Mouse (Mus musculus) midbrain, embryonic 15.5 days (tissue): ENCODE measurements around the gene Tamm41. TPM values are rescaled to one million over a fixed set of nuclear protein-coding genes. Genes with fewer than 3 reads are reported as not detected.

Experiments used
- ATAC-seq: fragments of 200-750 bp; cut with Nextera tagmentation; replicated peaks from 2 replicates; pipeline ENCODE4 v1.8.0; 2017; ENCODE audit warnings: moderate TSS enrichment
- H3K27ac ChIP-seq: fragments of 300-500 bp; sonication (generic); 2 replicates; pipeline ENCODE4 v1.5.1; 2015; ENCODE audit warnings: mild to moderate bottlenecking, inconsistent platforms
- H3K27me3 ChIP-seq: fragments of 300-500 bp; sonication (generic); replicated peaks from 2 replicates; pipeline ENCODE4 v1.6.1; 2015; ENCODE audit warnings: inconsistent platforms
- H3K36me3 ChIP-seq: fragments of 300-500 bp; sonication (generic); replicated peaks from 2 replicates; pipeline ENCODE4 v1.6.1; 2015; ENCODE audit warnings: inconsistent platforms
- H3K4me1 ChIP-seq: fragments of 300-500 bp; sonication (generic); 2 replicates; pipeline ENCODE4 v1.6.1; 2015; ENCODE audit warnings: inconsistent platforms
- H3K4me2 ChIP-seq: fragments of 300-500 bp; sonication (generic); 2 replicates; pipeline ENCODE4 v1.6.1; 2015; ENCODE audit warnings: inconsistent platforms, mild to moderate bottlenecking, moderate library complexity
- H3K4me3 ChIP-seq: fragments of 300-500 bp; sonication (generic); 2 replicates; pipeline ENCODE4 v1.5.1; 2015; ENCODE audit warnings: mild to moderate bottlenecking, inconsistent platforms
- H3K9ac ChIP-seq: fragments of 300-500 bp; sonication (generic); 2 replicates; pipeline ENCODE4 v1.6.1; 2015; ENCODE audit warnings: mild to moderate bottlenecking, inconsistent platforms
- H3K9me3 ChIP-seq: fragments of 300-500 bp; sonication (generic); 2 replicates; pipeline ENCODE4 v1.6.1; 2016; ENCODE audit warnings: inconsistent platforms
- WGBS: fragments of 180-500 bp; shearing (Covaris S2); methylation state at CpG from one replicate; pipeline ENCODE4 v1.1.7; 2015; ENCODE audit warnings: mixed read lengths; 5-methylcytosine and 5-hydroxymethylcytosine counted together
- polyA plus RNA-seq: library from polyadenylated mRNA; unstranded; fragments of >200 nt; fragmentation: Nextera tagmentation; extraction: Ambion mirVana; gene quantifications from 2 replicates; pipeline ENCODE4 v1.2.1, GENCODE M21; 2015

Tamm41 gene
- polyA plus RNA-seq, 1 experiment from 2014 or later, result 51.0 TPM

GRCm38 (mm10) chr6:115010815-115011214, 26.9 kb downstream of the Tamm41 start:
- H3K4me1 ChIP-seq, result peaks cover 9% of the 10 kb centered on the region
- H3K27me3 ChIP-seq, result no peaks in the 10 kb centered on the region
- H3K4me3 ChIP-seq, result no peak overlapping the region
- peaks cover 6% of the 10 kb centered on the region; the same call in 1 of the 2 replicates for H3K36me3 ChIP-seq
- no peak overlapping the region for H3K9ac ChIP-seq
- no peak overlapping the region for H3K27ac ChIP-seq
- no peak overlapping the region for H3K4me2 ChIP-seq
- WGBS, result 84% methylated on average over 9 of the region's 9 CpGs
- H3K9me3 ChIP-seq, result no peaks in the 10 kb centered on the region
- ATAC-seq, result no peak

GRCm38 (mm10) chr6:115010304-115010703, 27.4 kb downstream of the Tamm41 start:
- WGBS, result 85% methylated on average over 9 of the region's 9 CpGs
- H3K4me3 ChIP-seq, result no peak overlapping the region

GRCm38 (mm10) chr6:115007728-115008127, 29.9 kb downstream of the Tamm41 start:
- Histone ChIP-seq H3K9me3 (no peaks in the 10 kb centered on the region), H3K4me2 (no peak overlapping the region), H3K27ac (no peak overlapping the region), H3K27me3 (no peaks in the 10 kb centered on the region), H3K36me3 (peaks cover 2% of the 10 kb centered on the region; the same call in 1 of the 2 replicates), H3K4me1 (peaks cover 9% of the 10 kb centered on the region), H3K4me3 (no peak overlapping the region), H3K9ac (no peak overlapping the region)
- ATAC-seq, result peak; percentile 58; the same call in 1 of the 2 replicates
- WGBS, result 27% methylated on average over 5 of the region's 5 CpGs

More at GRCm38 (mm10) chr6:115010304-115010703, 27.4 kb downstream of the Tamm41 start:
- Histone ChIP-seq H3K4me1 (peaks cover 9% of the 10 kb centered on the region), H3K4me2 (no peak overlapping the region), H3K27ac (no peak overlapping the region), H3K36me3 (peaks cover 3% of the 10 kb centered on the region; the same call in 1 of the 2 replicates), H3K27me3 (no peaks in the 10 kb centered on the region), H3K9me3 (no peaks in the 10 kb centered on the region), H3K9ac (no peak overlapping the region)
- no peak for ATAC-seq

GRCm38 (mm10) chr6:115006948-115007347, 30.7 kb downstream of the Tamm41 start:
- Histone ChIP-seq H3K9ac (no peak overlapping the region), H3K9me3 (no peaks in the 10 kb centered on the region), H3K4me2 (no peak overlapping the region), H3K27ac (no peak overlapping the region), H3K4me1 (peaks cover 9% of the 10 kb centered on the region), H3K36me3 (no peaks in the 10 kb centered on the region; the same call in 1 of the 2 replicates), H3K27me3 (no peaks in the 10 kb centered on the region), H3K4me3 (no peak overlapping the region)
- WGBS, result 38% methylated on average over 6 of the region's 6 CpGs
- ATAC-seq, result no peak

- Histone ChIP-seq H3K27me3 (no peaks in the 10 kb centered on the region), H3K9ac (no peak overlapping the region), H3K9me3 (no peaks in the 10 kb centered on the region), H3K4me3 (no peak overlapping the region), H3K36me3 (no peaks in the 10 kb centered on the region), H3K4me2 (no peak overlapping the region), H3K27ac (no peak overlapping the region), H3K4me1 (peaks cover 9% of the 10 kb centered on the region)
- 51% methylated on average over 3 of the region's 3 CpGs for whole genome bisulfite sequencing
- ATAC-seq, result no peak
Observed at GRCm38 (mm10) chr6:115006065-115006464, 31.6 kb downstream of the Tamm41 start.

GRCm38 (mm10) chr6:115005351-115005890, 32.3 kb downstream of the Tamm41 start:
- H3K27ac ChIP-seq, result no peak overlapping the region
- WGBS, result 88% methylated on average over 8 of the region's 8 CpGs
- no peak overlapping the region for H3K9ac ChIP-seq
- no peaks in the 10 kb centered on the region for H3K9me3 ChIP-seq
- H3K4me2 ChIP-seq, result no peak overlapping the region
- H3K36me3 ChIP-seq, result no peaks in the 10 kb centered on the region
- no peaks in the 10 kb centered on the region for H3K27me3 ChIP-seq
- peaks cover 9% of the 10 kb centered on the region for H3K4me1 ChIP-seq
- no peak overlapping the region for H3K4me3 ChIP-seq
- ATAC-seq, result no peak

GRCm38 (mm10) chr6:115004636-115005035, 33.0 kb downstream of the Tamm41 start:
- no peak for ATAC-seq
- no peak overlapping the region for H3K9ac ChIP-seq
- peaks cover 9% of the 10 kb centered on the region for H3K4me1 ChIP-seq
- H3K27me3 ChIP-seq, result no peaks in the 10 kb centered on the region
- no peaks in the 10 kb centered on the region for H3K36me3 ChIP-seq
- H3K9me3 ChIP-seq, result no peaks in the 10 kb centered on the region
- H3K27ac ChIP-seq, result no peak overlapping the region
- WGBS, result 81% methylated on average over 8 of the region's 8 CpGs
- H3K4me2 ChIP-seq, result no peak overlapping the region
- no peak overlapping the region for H3K4me3 ChIP-seq

GRCm38 (mm10) chr6:114998374-114999031, 39.2 kb downstream of the Tamm41 start:
- H3K4me2 ChIP-seq, result no peak overlapping the region
- no peaks in the 10 kb centered on the region for H3K4me1 ChIP-seq
- ATAC-seq, result no peak
- no peaks in the 10 kb centered on the region for H3K27me3 ChIP-seq
- no peak overlapping the region for H3K9ac ChIP-seq
- H3K27ac ChIP-seq, result no peak overlapping the region
- H3K4me3 ChIP-seq, result no peak overlapping the region
- no peaks in the 10 kb centered on the region for H3K9me3 ChIP-seq
- 91% methylated on average over 16 of the region's 16 CpGs for WGBS
- H3K36me3 ChIP-seq, result no peaks in the 10 kb centered on the region

GRCm38 (mm10) chr6:114997471-114997870, 40.2 kb downstream of the Tamm41 start:
- H3K9ac ChIP-seq, result no peak overlapping the region
- WGBS, result 86% methylated on average over 5 of the region's 5 CpGs
- no peak overlapping the region for H3K4me3 ChIP-seq
- H3K27ac ChIP-seq, result no peak overlapping the region
- no peaks in the 10 kb centered on the region for H3K4me1 ChIP-seq
- H3K4me2 ChIP-seq, result no peak overlapping the region
- H3K27me3 ChIP-seq, result no peaks in the 10 kb centered on the region
- no peak for ATAC-seq
- no peaks in the 10 kb centered on the region for H3K9me3 ChIP-seq
- H3K36me3 ChIP-seq, result no peaks in the 10 kb centered on the region

- no peak for ATAC-seq
- Histone ChIP-seq H3K4me3 (no peak overlapping the region), H3K36me3 (no peaks in the 10 kb centered on the region), H3K27ac (no peak overlapping the region), H3K27me3 (no peaks in the 10 kb centered on the region), H3K9ac (no peak overlapping the region), H3K9me3 (no peaks in the 10 kb centered on the region), H3K4me1 (no peaks in the 10 kb centered on the region), H3K4me2 (no peak overlapping the region)
- WGBS, result 88% methylated on average over 5 of the region's 5 CpGs
Observed at GRCm38 (mm10) chr6:114996910-114997309, 40.8 kb downstream of the Tamm41 start.

- Histone ChIP-seq H3K9ac (no peak overlapping the region), H3K4me3 (no peak overlapping the region), H3K9me3 (no peaks in the 10 kb centered on the region), H3K36me3 (no peaks in the 10 kb centered on the region), H3K27me3 (no peaks in the 10 kb centered on the region), H3K4me2 (no peak overlapping the region), H3K4me1 (no peaks in the 10 kb centered on the region), H3K27ac (no peak overlapping the region)
- WGBS, result 93% methylated on average over 5 of the region's 5 CpGs
- no peak for ATAC-seq
Observed at GRCm38 (mm10) chr6:114994079-114994478, 43.6 kb downstream of the Tamm41 start.

GRCm38 (mm10) chr6:114993659-114994058, 44.0 kb downstream of the Tamm41 start:
- 78% methylated on average over 8 of the region's 8 CpGs for WGBS
- no peak for ATAC-seq
- H3K27ac ChIP-seq, result no peak overlapping the region
- no peak overlapping the region for H3K9ac ChIP-seq
- no peaks in the 10 kb centered on the region for H3K27me3 ChIP-seq
- no peaks in the 10 kb centered on the region for H3K4me1 ChIP-seq
- H3K4me3 ChIP-seq, result no peak overlapping the region
- no peak overlapping the region for H3K4me2 ChIP-seq
- H3K36me3 ChIP-seq, result no peaks in the 10 kb centered on the region
- no peaks in the 10 kb centered on the region for H3K9me3 ChIP-seq

- WGBS, result 91% methylated on average over 4 of the region's 4 CpGs
- Histone ChIP-seq H3K4me3 (no peak overlapping the region), H3K36me3 (no peaks in the 10 kb centered on the region), H3K9ac (no peak overlapping the region), H3K4me2 (no peak overlapping the region), H3K27me3 (no peaks in the 10 kb centered on the region), H3K4me1 (no peaks in the 10 kb centered on the region), H3K9me3 (no peaks in the 10 kb centered on the region), H3K27ac (no peak overlapping the region)
- no peak for ATAC-seq
Observed at GRCm38 (mm10) chr6:114991909-114992308, 45.8 kb downstream of the Tamm41 start.
